Mouse (Mus musculus) right cerebral cortex, adult 18-20 months (tissue): ENCODE data around the gene Caln1.

Experiments used
- DNase-seq: peaks from one replicate; pipeline ENCODE4 v3.0.0; 2022; ENCODE audit warnings: mixed read lengths

The Caln1 gene

GRCm38 (mm10) chr5:130815352-130815751, 446.1 kb downstream of the Caln1 start:
- DNase-seq, result no peak

GRCm38 (mm10) chr5:130820021-130820648, 450.9 kb downstream of the Caln1 start:
- DNase-seq, result no peak

- DNase-seq, result no peak
Observed at GRCm38 (mm10) chr5:130820661-130821060, 451.4 kb downstream of the Caln1 start.

- no peak for DNase-seq
Observed at GRCm38 (mm10) chr5:130825797-130826196, 456.5 kb downstream of the Caln1 start.

- no peak for DNase-seq
Observed at GRCm38 (mm10) chr5:130848562-130848961, 479.3 kb downstream of the Caln1 start.

- DNase-seq, result no peak
Observed at GRCm38 (mm10) chr5:130849610-130850009, 480.4 kb downstream of the Caln1 start.

- DNase-seq, result no peak
Observed at GRCm38 (mm10) chr5:130852182-130852581, 482.9 kb downstream of the Caln1 start.

- DNase-seq, result peak; percentile 82
Observed at GRCm38 (mm10) chr5:130853371-130853770, 484.1 kb downstream of the Caln1 start.

GRCm38 (mm10) chr5:130854430-130854829, 485.2 kb downstream of the Caln1 start:
- DNase-seq, result peak; percentile 88

- DNase-seq, result peak; percentile 29
Observed at GRCm38 (mm10) chr5:130858148-130858547, 488.9 kb downstream of the Caln1 start.

- no peak for DNase-seq
Observed at GRCm38 (mm10) chr5:130858706-130859105, 489.5 kb downstream of the Caln1 start.

GRCm38 (mm10) chr5:130859736-130860135, 490.5 kb downstream of the Caln1 start:
- no peak for DNase-seq

- peak; percentile 55 for DNase-seq
Observed at GRCm38 (mm10) chr5:130862302-130862701, 493.0 kb downstream of the Caln1 start.

- no peak for DNase-seq
Observed at GRCm38 (mm10) chr5:130869869-130870268, 500.6 kb downstream of the Caln1 start.

- no peak for DNase-seq
Observed at GRCm38 (mm10) chr5:130871086-130871485, 501.8 kb downstream of the Caln1 start.

GRCm38 (mm10) chr5:130875391-130875790, 506.1 kb downstream of the Caln1 start:
- DNase-seq, result no peak

- DNase-seq, result no peak
Observed at GRCm38 (mm10) chr5:130880331-130880730, 511.1 kb downstream of the Caln1 start.

GRCm38 (mm10) chr5:130891735-130892134, 522.5 kb downstream of the Caln1 start:
- DNase-seq, result no peak

- no peak for DNase-seq
Observed at GRCm38 (mm10) chr5:130895991-130896390, 526.7 kb downstream of the Caln1 start.
